Mouse (Mus musculus): ENCODE measurements around the gene Rabif. TPM values are rescaled to one million over a fixed set of nuclear protein-coding genes. Genes with fewer than 3 reads are reported as not detected.

Gene Rabif
- total RNA-seq, 2 experiments from 2014 or later, result 27.5 to 28.1 TPM

- DNase-seq (ENCODE audit: low spot score in 2 of 2), result no peak
These were observed 57.4 kb downstream of the Rabif start for GRCm38 (mm10) chr1:134551869-134552268.

GRCm38 (mm10) chr1:134552396-134552795 lies 57.9 kb downstream of the Rabif start:
- no peak for DNase-seq (ENCODE audit: low spot score in 2 of 2)

GRCm38 (mm10) chr1:134555240-134555870 lies 60.9 kb downstream of the Rabif start:
- no peak for DNase-seq (ENCODE audit: low spot score in 2 of 2)

- peak; percentile 38 to 60 for DNase-seq (ENCODE audit: low spot score in 2 of 2)
These were observed 61.6 kb downstream of the Rabif start for GRCm38 (mm10) chr1:134555871-134556670.

GRCm38 (mm10) chr1:134556671-134557218 lies 62.3 kb downstream of the Rabif start:
- peak; percentile 92 to 96 for DNase-seq (ENCODE audit: low spot score in 2 of 2)

Other genes with a start within 250 kb of the Rabif start
- not detected for gene Myog, start 204.7 kb upstream of the Rabif start, total RNA-seq (2021)
- 10 to 100 TPM; 44.2 to 45.4 TPM for gene Ppfia4, start 161.7 kb upstream of the Rabif start, total RNA-seq (2021)
- gene Tmem183a, start 132.7 kb upstream of the Rabif start, total RNA-seq (2021), result 10 to 100 TPM; 65.6 to 69.1 TPM
- gene 4933406M09Rik, start 108.7 kb upstream of the Rabif start, total RNA-seq (2021), result not detected
- gene Cyb5r1, start 89.1 kb upstream of the Rabif start, total RNA-seq (2021), result 10 to 100 TPM; 22.4 to 30.3 TPM
- gene Adipor1, start 79.3 kb upstream of the Rabif start, total RNA-seq (2021), result 10 to 100 TPM; 59.3 to 61.4 TPM
- 10 to 100 TPM; 37.0 to 37.3 TPM for gene Klhl12, start 39.1 kb upstream of the Rabif start, total RNA-seq (2021)
- gene Mgat4e, start 55.0 kb downstream of the Rabif start, total RNA-seq (2021), result not detected
- 10 to 100 TPM; 63.5 to 69.8 TPM for gene Kdm5b, start 65.5 kb downstream of the Rabif start, total RNA-seq (2021)
- 10 to 100 TPM; 63.0 to 81.5 TPM for gene Syt2, start 152.0 kb downstream of the Rabif start, total RNA-seq (2021)

All from left cerebral cortex, adult 18-20 months (tissue).